Mouse (Mus musculus): Measurements from ENCODE around the gene Tcp10b. TPM values are rescaled to one million over a fixed set of nuclear protein-coding genes. Genes with fewer than 3 reads are reported as not detected.

The Tcp10b gene
- total RNA-seq, 2 experiments from 2014 or later: 0.17 to 0.36 TPM

Other genes with a start within 250 kb of the Tcp10b start
- gene Mas1, start 193.0 kb upstream of the Tcp10b start, total RNA-seq (2021): under 1 TPM; 0.22 to 0.50 TPM
- gene Mrgprh, start 185.1 kb upstream of the Tcp10b start, total RNA-seq (2021): 1 to 10 TPM; 1.9 to 2.1 TPM
- gene Pnldc1, start 150.9 kb upstream of the Tcp10b start, total RNA-seq (2021): 1 to 10 TPM; 1.3 to 1.5 TPM
- 100 to 1,000 TPM; 226 to 233 TPM for gene Tcp1, start 145.4 kb upstream of the Tcp10b start, total RNA-seq (2021)
- 100 to 1,000 TPM; 159 to 170 TPM for gene Mrpl18, start 144.8 kb upstream of the Tcp10b start, total RNA-seq (2021)
- not detected for gene Acat3, start 120.5 kb upstream of the Tcp10b start, total RNA-seq (2021)
- gene Acat2, start 100.4 kb upstream of the Tcp10b start, total RNA-seq (2021): 10 to 100 TPM; 13.2 to 17.0 TPM
- gene Wtap, start 66.9 kb upstream of the Tcp10b start, total RNA-seq (2021): 10 to 100 TPM; 50.2 to 51.6 TPM
- gene Sod2, start 54.3 kb upstream of the Tcp10b start, total RNA-seq (2021): 100 to 1,000 TPM; 815 to 853 TPM
- gene Gpr31b, start 8.8 kb upstream of the Tcp10b start, total RNA-seq (2021): not detected
- not detected for gene Unc93a, start 70.7 kb downstream of the Tcp10b start, total RNA-seq (2021)
- gene Smok2a, start 160.1 kb downstream of the Tcp10b start, total RNA-seq (2021): not detected
- gene Smok2b, start 169.2 kb downstream of the Tcp10b start, total RNA-seq (2021): not detected

Data from heart, postnatal 10 days (tissue).